Mouse (Mus musculus) G1E (cell line): Measurements from ENCODE around the gene Gadd45gip1.

Experiments used
- CTCF ChIP-seq: IDR thresholded peaks from 2 replicates; pipeline ENCODE4 v1.5.1; 2012; ENCODE audit warnings: low read depth, low read length, inconsistent platforms, mixed read lengths
- GATA2 ChIP-seq: IDR thresholded peaks from 2 replicates; pipeline ENCODE4 v1.6.1; 2012; ENCODE audit warnings: low read depth, low read length, inconsistent platforms, borderline replicate concordance
- TAL1 ChIP-seq: conservative IDR thresholded peaks from 2 replicates; pipeline ENCODE4 v1.6.1; 2012; ENCODE audit warnings: low read depth, low read length, inconsistent platforms, mixed read lengths

- TF ChIP-seq CTCF (no peak), GATA2 (no peak), TAL1 (no peak)
These were observed 854 bp downstream of the Gadd45gip1 start for GRCm38 (mm10) chr8:84832034-84832717.
